Mouse (Mus musculus) embryonic fibroblast, embryonic 13.5 days (primary cell): ENCODE measurements at regions not wholly inside any gene's neighbourhood (a gene's known extent, or its start where the extent isn't known, plus 50 kb on each side); places are given as distances from the start of the nearest gene placed in this dataset.

Experiments used
- CTCF ChIP-seq: IDR thresholded peaks from 2 replicates; pipeline ENCODE4 v1.5.1; 2011; ENCODE audit warnings: mild to moderate bottlenecking, control low read depth, low read length, moderate library complexity, borderline replicate concordance; ENCODE audit not compliant: insufficient read depth
- POLR2A ChIP-seq: IDR thresholded peaks from 2 replicates; pipeline ENCODE4 v1.6.1; 2011; ENCODE audit warnings: low read depth, mild to moderate bottlenecking, control low read depth, low read length, moderate library complexity

- TF ChIP-seq CTCF (no peak), POLR2A (no peak)
Observed at GRCm38 (mm10) chr8:26872815-26873214, 104.3 kb upstream of the Zfp703 start.
